Mouse (Mus musculus) monocyte, adult 5-6 weeks (primary cell): Measurements from ENCODE around the gene Ctnnb1. TPM values are rescaled to one million over a fixed set of nuclear protein-coding genes. Genes with fewer than 3 reads are reported as not detected.

ENCODE experiments used
- ATAC-seq: fragments of 153-309, 156-312 bp; replicated peaks from 2 replicates; pipeline ENCODE4 v1.8.0; 2017; ENCODE audit warnings: mild to moderate bottlenecking; ENCODE audit not compliant: low TSS enrichment, insufficient number of reproducible peaks, severe bottlenecking, poor library complexity, low FRiP score
- total RNA-seq: library from RNA; stranded (forward); fragments of 200-1000, 200-491, 200-594 nt; gene quantifications from 3 replicates; pipeline ENCODE4 v1.2.3, GENCODE M21; 2017

The Ctnnb1 gene
- total RNA-seq, 1 experiment from 2014 or later: 477 TPM

GRCm38 (mm10) chr9:120951947-120952346, 22.9 kb downstream of the Ctnnb1 start:
- ATAC-seq: no peak

- no peak for ATAC-seq
These were observed 29.0 kb downstream of the Ctnnb1 start for GRCm38 (mm10) chr9:120958051-120958450.

- no peak for ATAC-seq
These were observed 29.5 kb downstream of the Ctnnb1 start for GRCm38 (mm10) chr9:120958560-120958959.

GRCm38 (mm10) chr9:120959225-120959624, 30.2 kb downstream of the Ctnnb1 start:
- no peak for ATAC-seq

- no peak for ATAC-seq
These were observed 31.6 kb downstream of the Ctnnb1 start for GRCm38 (mm10) chr9:120960611-120961010.

- ATAC-seq: no peak
These were observed 32.5 kb downstream of the Ctnnb1 start for GRCm38 (mm10) chr9:120961466-120961865.

GRCm38 (mm10) chr9:120961969-120962700, 33.1 kb downstream of the Ctnnb1 start:
- no peak for ATAC-seq

- ATAC-seq: no peak
These were observed 34.1 kb downstream of the Ctnnb1 start for GRCm38 (mm10) chr9:120963104-120963503.

GRCm38 (mm10) chr9:120963720-120964119, 34.7 kb downstream of the Ctnnb1 start:
- no peak for ATAC-seq

- ATAC-seq: no peak
These were observed 35.2 kb downstream of the Ctnnb1 start for GRCm38 (mm10) chr9:120964224-120964623.

GRCm38 (mm10) chr9:120965007-120965406, 36.0 kb downstream of the Ctnnb1 start:
- ATAC-seq: no peak

- no peak for ATAC-seq
These were observed 44.1 kb downstream of the Ctnnb1 start for GRCm38 (mm10) chr9:120973026-120973515.

- ATAC-seq: no peak
These were observed 45.2 kb downstream of the Ctnnb1 start for GRCm38 (mm10) chr9:120974209-120974608.

GRCm38 (mm10) chr9:120976158-120976557, 47.1 kb downstream of the Ctnnb1 start:
- ATAC-seq: no peak

- no peak for ATAC-seq
These were observed 47.8 kb downstream of the Ctnnb1 start for GRCm38 (mm10) chr9:120976856-120977255.

GRCm38 (mm10) chr9:120981777-120982176, 52.8 kb downstream of the Ctnnb1 start:
- ATAC-seq: no peak

- ATAC-seq: no peak
These were observed 54.8 kb downstream of the Ctnnb1 start for GRCm38 (mm10) chr9:120983849-120984248.

- no peak for ATAC-seq
These were observed 55.5 kb downstream of the Ctnnb1 start for GRCm38 (mm10) chr9:120984509-120984908.

- ATAC-seq: no peak
These were observed 56.0 kb downstream of the Ctnnb1 start for GRCm38 (mm10) chr9:120985009-120985408.

- ATAC-seq: no peak
These were observed 56.5 kb downstream of the Ctnnb1 start for GRCm38 (mm10) chr9:120985524-120985923.

GRCm38 (mm10) chr9:120986255-120986654, 57.2 kb downstream of the Ctnnb1 start:
- no peak for ATAC-seq
